Mouse (Mus musculus) A20 (cell line): ENCODE data around the gene Zfp553.

Experiments used
- DNase-seq: peaks from one replicate; pipeline ENCODE4 v3.0.0-alpha.2; 2011; ENCODE audit warnings: low read depth, low spot score

Zfp553 gene

GRCm38 (mm10) chr7:127271093-127271492 lies 38.2 kb downstream of the Zfp553 start:
- no peak for DNase-seq

- no peak for DNase-seq
Observed at GRCm38 (mm10) chr7:127272566-127272965, 39.7 kb downstream of the Zfp553 start.

- DNase-seq = no peak
Observed at GRCm38 (mm10) chr7:127273118-127273923, 40.5 kb downstream of the Zfp553 start.

- peak; percentile 98 for DNase-seq
Observed at GRCm38 (mm10) chr7:127273925-127274789, 41.3 kb downstream of the Zfp553 start, which contains the start of gene Sephs2. Gene Sephs2 (minus strand): TSS chr7:127274055.

GRCm38 (mm10) chr7:127276519-127276961 lies 43.7 kb downstream of the Zfp553 start:
- DNase-seq = no peak

- peak; percentile 81 for DNase-seq
Observed at GRCm38 (mm10) chr7:127278311-127278710, 45.5 kb downstream of the Zfp553 start.

- DNase-seq = peak; percentile 48
Observed at GRCm38 (mm10) chr7:127280092-127280491, 47.2 kb downstream of the Zfp553 start.

- no peak for DNase-seq
Observed at GRCm38 (mm10) chr7:127281114-127281513, 48.3 kb downstream of the Zfp553 start.

GRCm38 (mm10) chr7:127282190-127282589 lies 49.3 kb downstream of the Zfp553 start:
- DNase-seq = no peak

- DNase-seq = no peak
Observed at GRCm38 (mm10) chr7:127285154-127285553, 52.3 kb downstream of the Zfp553 start.
